Mouse (Mus musculus) spleen, adult 2 months (tissue): Measurements from ENCODE around the gene Ube2l3.

Experiments used
- CTCF ChIP-seq: fragments of 200-500 bp; IDR thresholded peaks from 2 replicates; pipeline ENCODE4 v1.5.1; 2011; ENCODE audit warnings: mild to moderate bottlenecking, inconsistent platforms; ENCODE audit not compliant: insufficient read depth, insufficient read length, insufficient replicate concordance; ENCODE audit errors: extremely low read depth
- POLR2A ChIP-seq: fragments of 200-500 bp; IDR thresholded peaks from 2 replicates; pipeline ENCODE4 v1.6.1; 2011; ENCODE audit warnings: low read depth, low read length, inconsistent platforms

GRCm38 (mm10) chr16:17117309-17117799 lies 85.1 kb downstream of the Ube2l3 start:
- TF ChIP-seq CTCF, result no peak
- TF ChIP-seq POLR2A, result no peak
